Mouse (Mus musculus): ENCODE measurements around the gene Slc41a3.

The Slc41a3 gene

DNA sequence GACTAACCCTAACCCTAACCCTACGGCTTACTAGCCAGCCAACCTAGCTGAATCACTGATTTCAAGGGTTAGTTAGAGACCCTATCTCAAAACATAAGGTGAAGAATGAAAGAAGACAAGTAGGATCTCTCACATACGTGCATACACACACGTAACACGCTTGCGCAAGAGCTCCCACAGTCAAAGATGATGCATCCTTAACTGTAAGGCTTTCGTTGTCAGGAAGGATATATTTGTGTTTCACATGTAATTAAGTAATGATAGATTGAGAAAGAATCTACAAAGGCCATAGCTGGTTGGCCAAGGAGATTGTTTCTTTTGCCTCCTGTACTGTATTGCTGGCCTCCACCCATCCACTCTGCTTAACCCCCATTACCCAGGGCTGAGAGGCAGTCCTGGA is 83.5 kb downstream of the Slc41a3 start:
- DNase-seq, result no peak

GRCm38 (mm10) chr6:90688742-90689141 is 84.2 kb downstream of the Slc41a3 start:
- peak in 1 of 2 experiments; percentile 18 for DNase-seq

DNA sequence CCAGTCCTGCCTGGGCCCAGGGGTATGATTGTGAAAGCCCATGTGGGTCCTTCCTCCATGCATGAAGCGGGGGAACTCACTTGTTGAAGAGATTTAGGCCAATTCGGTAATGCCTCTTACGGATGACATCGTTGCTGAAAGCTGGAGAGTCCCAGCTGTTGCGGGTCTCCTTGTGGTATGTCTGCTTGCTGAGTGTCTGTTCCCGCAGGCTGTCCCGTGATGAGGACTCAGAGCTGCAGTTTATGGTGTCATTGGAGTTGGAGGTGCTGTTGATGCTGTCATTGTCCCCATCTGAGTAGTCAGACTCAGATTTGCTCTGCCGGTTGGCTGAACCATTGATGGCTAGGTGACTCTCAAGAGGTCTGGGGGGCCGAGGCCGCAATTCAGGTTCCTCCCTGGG is 85.0 kb downstream of the Slc41a3 start:
- DNase-seq, result no peak

DNA sequence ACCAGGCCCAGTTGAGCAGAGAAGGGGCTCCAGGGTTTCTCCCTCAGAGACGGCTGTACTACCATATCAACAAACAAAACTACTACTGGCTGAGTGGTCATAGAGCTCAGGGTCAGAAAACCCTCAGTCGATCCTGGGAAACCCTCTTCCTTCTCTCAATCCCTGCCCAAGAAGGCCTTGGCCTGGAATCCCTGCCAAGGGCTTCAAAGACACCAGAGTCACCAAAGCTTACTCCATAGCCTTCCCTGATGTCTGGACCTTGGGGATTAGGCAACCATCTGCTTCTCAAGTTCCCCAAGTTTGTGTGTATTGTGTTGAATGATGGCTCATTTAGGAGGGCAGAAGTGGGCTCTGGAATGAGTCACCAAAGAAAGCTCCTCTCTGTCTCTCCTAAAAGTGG is 87.4 kb downstream of the Slc41a3 start:
- no peak for DNase-seq

GRCm38 (mm10) chr6:90692404-90692803 is 87.9 kb downstream of the Slc41a3 start:
- DNase-seq, result no peak

GRCm38 (mm10) chr6:90695754-90696153 is 91.2 kb downstream of the Slc41a3 start:
- DNase-seq, result no peak

Measured in kidney, postnatal 25 days (tissue).